Mouse (Mus musculus) neural tube, embryonic 14.5 days (tissue): ENCODE results near the gene Morn4. TPM values are rescaled to one million over a fixed set of nuclear protein-coding genes. Genes with fewer than 3 reads are reported as not detected.

ENCODE experiments used
- polyA plus RNA-seq: library from polyadenylated mRNA; unstranded; fragments of >200 nt; fragmentation: Nextera tagmentation; extraction: Ambion mirVana; gene quantifications from 2 replicates; pipeline ENCODE4 v1.2.1, GENCODE M21; 2014

The Morn4 gene
- polyA plus RNA-seq, 1 experiment from 2014 or later, result 131 TPM

Other genes starting within 250 kb of the Morn4 start
- gene Frat2, start 238.2 kb downstream of the Morn4 start, polyA plus RNA-seq, result 5.4 and 12.0 TPM in 2 replicates
- gene Rrp12, start 190.2 kb downstream of the Morn4 start, polyA plus RNA-seq, result 10.7 and 14.7 TPM in 2 replicates
- 521 and 528 TPM in 2 replicates for gene Pgam1, start 174.4 kb downstream of the Morn4 start, polyA plus RNA-seq
- gene Exosc1, start 152.9 kb downstream of the Morn4 start, polyA plus RNA-seq, result 60.7 and 69.2 TPM in 2 replicates
- 67.7 and 72.7 TPM in 2 replicates for gene Zdhhc16, start 152.9 kb downstream of the Morn4 start, polyA plus RNA-seq
- 33.7 and 34.8 TPM in 2 replicates for gene Mms19, start 105.2 kb downstream of the Morn4 start, polyA plus RNA-seq
- gene Ubtd1, start 104.6 kb downstream of the Morn4 start, polyA plus RNA-seq, result 8.2 and 9.9 TPM in 2 replicates
- gene Ankrd2, start 50.4 kb downstream of the Morn4 start, polyA plus RNA-seq, result 0.73 and 0.80 TPM in 2 replicates
- gene Hoga1, start 40.7 kb downstream of the Morn4 start, polyA plus RNA-seq, result 1.3 and 1.7 TPM in 2 replicates
- gene 4933411K16Rik, start 34.1 kb downstream of the Morn4 start, polyA plus RNA-seq, result 0.15 TPM in 1 of 2 replicates, not detected in the other
- gene Pi4k2a, start 4.1 kb upstream of the Morn4 start, polyA plus RNA-seq, result 35.3 and 40.7 TPM in 2 replicates
- gene Avpi1, start 42.7 kb upstream of the Morn4 start, polyA plus RNA-seq, result 9.4 and 10.8 TPM in 2 replicates
- 2.1 and 3.2 TPM in 2 replicates for gene Marveld1, start 61.0 kb upstream of the Morn4 start, polyA plus RNA-seq
- gene Zfyve27, start 77.6 kb upstream of the Morn4 start, polyA plus RNA-seq, result 34.2 and 37.2 TPM in 2 replicates
- gene Sfrp5, start 115.9 kb upstream of the Morn4 start, polyA plus RNA-seq, result 0.21 and 13.5 TPM in 2 replicates
- gene Golga7b, start 161.2 kb upstream of the Morn4 start, polyA plus RNA-seq, result 52.2 and 62.5 TPM in 2 replicates